Mouse (Mus musculus) stomach, postnatal 0 days (tissue): ENCODE measurements around the gene Gm11011. TPM values are rescaled to one million over a fixed set of nuclear protein-coding genes. Genes with fewer than 3 reads are reported as not detected.

Experiments
- ATAC-seq: fragments of 200-750 bp; cut with Nextera tagmentation; 2 replicates; pipeline ENCODE4 v1.8.0; 2017; ENCODE audit not compliant: low FRiP score, low TSS enrichment
- DNase-seq: peaks from one replicate; pipeline ENCODE4 v3.0.0-alpha.2; 2016; ENCODE audit warnings: low spot score
- H3K27ac ChIP-seq: fragments of 300-500 bp; sonication (generic); replicated peaks from 2 replicates; pipeline ENCODE4 v1.5.1; 2014; ENCODE audit warnings: mild to moderate bottlenecking, control low read depth
- H3K27me3 ChIP-seq: fragments of 300-500 bp; sonication (generic); 2 replicates; pipeline ENCODE4 v1.6.1; 2014; ENCODE audit warnings: low read length; ENCODE audit not compliant: control insufficient read depth, insufficient read depth
- H3K36me3 ChIP-seq: fragments of 300-500 bp; sonication (generic); 2 replicates; pipeline ENCODE4 v1.6.1; 2014; ENCODE audit warnings: low read length, mixed read lengths; ENCODE audit not compliant: control insufficient read depth, insufficient read depth
- H3K4me1 ChIP-seq: fragments of 300-500 bp; sonication (generic); replicated peaks from 2 replicates; pipeline ENCODE4 v1.6.1; 2014; ENCODE audit warnings: antibody characterized with exemption; ENCODE audit not compliant: control insufficient read depth, insufficient read depth
- H3K4me2 ChIP-seq: fragments of 300-500 bp; sonication (generic); replicated peaks from 2 replicates; pipeline ENCODE4 v1.6.1; 2014; ENCODE audit warnings: low read depth, mild to moderate bottlenecking, control low read depth, moderate library complexity
- H3K4me3 ChIP-seq: fragments of 300-500 bp; sonication (generic); 2 replicates; pipeline ENCODE4 v1.5.1; 2014; ENCODE audit warnings: low read depth, low read length, control low read depth
- H3K9ac ChIP-seq: fragments of 300-500 bp; sonication (generic); 2 replicates; pipeline ENCODE4 v1.6.1; 2014; ENCODE audit warnings: mild to moderate bottlenecking, low read length, control low read depth, mixed read lengths
- H3K9me3 ChIP-seq: fragments of 300-500 bp; sonication (generic); 2 replicates; pipeline ENCODE4 v1.6.1; 2016; ENCODE audit warnings: low read length; ENCODE audit not compliant: control insufficient read depth
- CTCF ChIP-seq: IDR thresholded peaks from 2 replicates; pipeline ENCODE4 v1.5.1; 2016; ENCODE audit warnings: antibody characterized with exemption, low read depth, mild to moderate bottlenecking, moderate library complexity
- EP300 ChIP-seq: optimal IDR thresholded peaks from 2 replicates; pipeline ENCODE3; 2016; ENCODE audit warnings: antibody characterized with exemption
- WGBS: fragments of 180-500 bp; shearing (Covaris S2); extraction: QIAGEN DNeasy Blood & Tissue Kit; methylation state at CpG from one replicate; pipeline ENCODE4 v1.1.7; 2014; 5-methylcytosine and 5-hydroxymethylcytosine counted together
- polyA plus RNA-seq: library from polyadenylated mRNA; unstranded; fragments of >200 nt; fragmentation: Nextera tagmentation; extraction: Ambion mirVana; gene quantifications from 2 replicates; pipeline ENCODE4 v1.2.1, GENCODE M21; 2015

Gm11011 gene
- polyA plus RNA-seq, 1 experiment from 2014 or later = not detected

DNA sequence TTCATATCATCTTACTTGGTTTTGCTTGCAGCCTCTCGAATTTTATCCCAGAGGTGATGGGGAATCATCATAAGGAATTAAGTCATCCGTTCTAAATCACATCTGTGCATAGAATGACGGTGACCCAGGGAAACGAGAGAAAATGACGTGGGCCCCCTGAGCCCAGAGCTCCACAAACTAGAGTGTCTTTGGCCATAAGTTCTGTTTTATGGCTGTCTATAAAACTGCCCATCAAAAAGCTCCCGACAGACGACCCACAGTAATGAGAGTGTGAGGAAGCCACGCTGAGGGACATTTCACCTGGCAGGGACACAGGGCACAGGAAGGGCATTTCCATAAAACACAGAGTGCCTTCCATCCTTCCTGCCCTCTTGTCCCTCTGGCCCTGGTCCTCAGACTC is 23.3 kb upstream of the Gm11011 start:
- Histone ChIP-seq H3K9me3 (no peaks in the 10 kb centered on the region), H3K27me3 (no peaks in the 10 kb centered on the region), H3K36me3 (no peaks in the 10 kb centered on the region), H3K9ac (no peak overlapping the region), H3K4me2 (no peak overlapping the region), H3K4me1 (peaks cover 6% of the 10 kb centered on the region; the same call in 1 of the 2 replicates), H3K4me3 (no peak overlapping the region), H3K27ac (no peak overlapping the region)
- no peak for ATAC-seq
- no peak for TF ChIP-seq CTCF
- TF ChIP-seq EP300 = no peak
- DNase-seq = no peak
- 85% methylated on average over 8 of the region's 8 CpGs for WGBS

DNA sequence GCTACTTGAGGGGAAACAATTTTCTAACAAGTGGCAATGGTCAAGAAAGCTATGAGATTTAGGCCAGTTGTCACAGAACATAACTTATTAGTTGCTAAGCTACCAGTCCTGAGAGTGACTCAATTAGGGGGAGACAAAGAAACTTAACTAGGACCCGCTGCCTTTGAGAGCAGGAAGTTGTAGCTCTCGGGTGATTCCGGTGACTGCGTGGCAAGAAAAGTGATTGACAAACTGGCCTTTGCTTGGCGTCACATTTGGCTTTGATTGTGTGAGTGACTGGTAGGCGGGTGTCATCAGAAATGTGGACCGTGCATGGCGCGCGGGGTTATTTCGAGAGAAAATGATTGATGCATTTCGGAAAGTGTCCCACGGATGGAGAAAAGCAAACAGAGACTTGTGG is 22.4 kb upstream of the Gm11011 start:
- 48% methylated on average over 13 of the region's 13 CpGs for WGBS

DNA sequence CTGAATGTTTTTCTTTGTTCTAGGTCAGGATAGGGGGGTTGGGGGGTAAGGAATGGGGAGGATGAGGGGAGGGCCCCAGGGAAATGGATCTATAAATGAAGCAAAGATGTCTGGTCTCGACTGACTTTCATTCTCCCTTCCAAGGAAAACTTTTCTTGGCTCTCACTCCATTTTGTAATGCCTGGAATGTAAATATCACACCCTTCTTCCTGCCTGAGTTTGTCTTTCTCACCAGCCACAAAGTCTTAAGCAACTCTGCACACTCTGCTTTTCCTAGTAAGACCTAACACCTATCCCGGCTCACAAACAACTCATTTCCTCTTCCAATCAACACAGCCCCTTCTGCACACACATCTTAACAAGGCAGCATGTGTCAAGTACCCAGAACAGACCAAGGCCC is 20.2 kb upstream of the Gm11011 start:
- ATAC-seq (peak; percentile 81), DNase-seq (no peak)
- Histone ChIP-seq H3K27ac (peak overlapping the region; percentile 63), H3K4me2 (no peak overlapping the region), H3K27me3 (no peaks in the 10 kb centered on the region), H3K9me3 (no peaks in the 10 kb centered on the region), H3K4me1 (peaks cover 6% of the 10 kb centered on the region; the same call in 1 of the 2 replicates), H3K9ac (no peak overlapping the region), H3K36me3 (no peaks in the 10 kb centered on the region), H3K4me3 (no peak overlapping the region)
- TF ChIP-seq CTCF = no peak
- WGBS = 4% methylated on average over 2 of the region's 2 CpGs

More for the DNA sequence above, 22.4 kb upstream of the Gm11011 start:
- peaks cover 6% of the 10 kb centered on the region; the same call in 1 of the 2 replicates for H3K4me1 ChIP-seq
- H3K27me3 ChIP-seq = no peaks in the 10 kb centered on the region
- no peak for TF ChIP-seq EP300
- TF ChIP-seq CTCF = no peak
- H3K27ac ChIP-seq = no peak overlapping the region
- H3K4me3 ChIP-seq = no peak overlapping the region
- no peak overlapping the region for H3K9ac ChIP-seq
- H3K36me3 ChIP-seq = no peaks in the 10 kb centered on the region
- H3K9me3 ChIP-seq = no peaks in the 10 kb centered on the region
- H3K4me2 ChIP-seq = 0 out of 2 replicates have a peak overlapping the region, but pooled peaks have one; percentile 17
- ATAC-seq (no peak), DNase-seq (no peak)

DNA sequence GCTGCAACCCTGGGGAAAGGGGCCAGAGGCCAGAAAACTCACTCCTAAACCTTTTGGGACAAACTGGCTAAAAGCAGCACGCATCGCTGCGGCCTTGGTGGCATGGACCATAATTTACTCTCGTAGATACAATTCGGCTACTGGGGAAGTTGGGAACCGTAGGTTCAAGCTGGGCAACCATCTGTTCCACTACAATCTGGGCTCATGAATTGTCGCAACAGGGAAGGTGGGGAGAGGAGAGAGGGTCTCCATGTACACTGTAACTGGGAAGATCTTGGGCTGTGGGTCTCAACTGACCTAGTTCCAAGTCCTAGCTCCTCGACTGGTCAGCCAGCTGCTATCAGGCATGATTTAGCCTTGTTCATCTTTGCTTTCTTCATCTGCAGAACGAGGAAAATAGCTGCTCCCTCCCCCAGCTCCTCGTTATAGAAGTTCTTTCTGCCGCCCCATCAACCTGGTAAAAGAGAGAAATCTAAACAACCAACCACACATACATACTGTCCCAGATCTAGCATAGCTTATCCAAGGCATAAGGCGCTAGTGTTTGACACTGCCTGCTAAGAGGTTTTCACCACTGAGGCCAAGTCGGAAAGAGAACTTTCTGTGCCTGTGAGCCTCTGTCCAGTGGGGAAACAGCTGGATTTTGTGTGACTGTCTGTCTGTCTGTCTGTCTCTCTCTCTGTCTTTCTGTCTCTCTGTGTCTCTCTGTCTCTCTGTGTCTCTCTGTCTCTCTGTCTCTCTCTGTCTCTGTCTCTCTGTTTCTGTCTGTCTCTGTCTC is 19.5 kb upstream of the Gm11011 start:
- 67% methylated on average over 13 of the region's 13 CpGs for WGBS
- Histone ChIP-seq H3K27ac (0 out of 2 replicates have a peak overlapping the region, but pooled peaks have one; percentile 13), H3K9me3 (no peaks in the 10 kb centered on the region), H3K9ac (no peak overlapping the region), H3K4me2 (no peak overlapping the region), H3K4me3 (no peak overlapping the region), H3K4me1 (peaks cover 6% of the 10 kb centered on the region; the same call in 1 of the 2 replicates), H3K36me3 (no peaks in the 10 kb centered on the region), H3K27me3 (no peaks in the 10 kb centered on the region)
- DNase-seq (no peak), ATAC-seq (no peak)
- TF ChIP-seq EP300 = no peak
- TF ChIP-seq CTCF = no peak

DNA sequence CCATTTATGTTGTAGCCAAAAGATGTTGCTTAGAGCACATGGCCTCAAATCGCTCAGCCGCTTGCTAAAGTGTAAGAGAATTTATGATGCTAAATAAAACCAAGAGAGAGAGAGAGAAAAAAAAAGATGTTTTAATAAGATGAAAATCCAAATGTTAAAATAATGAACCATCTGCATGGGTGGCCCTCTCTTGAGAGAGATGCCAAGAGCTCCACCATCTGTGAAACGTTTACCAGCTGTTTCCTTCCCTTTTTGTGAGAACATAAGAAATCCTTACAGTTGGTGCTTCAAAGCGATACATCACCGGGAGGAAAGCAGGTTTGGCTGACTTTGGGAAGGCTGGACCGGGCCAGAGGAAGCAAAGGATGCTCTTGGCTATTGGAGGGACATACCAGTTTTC is 12.6 kb upstream of the Gm11011 start:
- TF ChIP-seq EP300 = no peak
- no peak for TF ChIP-seq CTCF

DNA sequence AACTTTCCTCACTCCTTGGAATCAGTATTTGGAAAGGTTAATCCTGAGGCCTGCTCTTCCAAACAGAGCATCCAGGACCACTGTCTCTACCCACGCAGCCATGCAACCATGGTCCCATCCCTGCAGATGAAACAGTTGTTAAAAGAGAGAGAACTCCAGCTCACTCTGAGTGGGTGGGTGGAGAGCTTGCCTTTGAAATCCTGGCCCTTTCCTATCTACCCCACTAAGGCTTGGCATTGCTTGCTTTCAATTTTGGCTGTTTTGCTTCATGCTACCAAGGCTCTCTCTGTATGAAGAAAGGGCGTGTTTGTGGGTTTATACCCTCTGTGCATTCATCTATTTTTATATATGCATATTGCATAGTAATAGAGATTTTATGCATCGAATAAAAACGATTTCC is 12.0 kb upstream of the Gm11011 start:
- 81% methylated on average over 4 of the region's 4 CpGs for WGBS
- no peak for DNase-seq
- no peaks in the 10 kb centered on the region for H3K4me1 ChIP-seq
- no peak overlapping the region for H3K9ac ChIP-seq
- TF ChIP-seq EP300 (no peak), CTCF (no peak)
- no peak overlapping the region for H3K27ac ChIP-seq
- no peaks in the 10 kb centered on the region for H3K27me3 ChIP-seq
- no peaks in the 10 kb centered on the region for H3K36me3 ChIP-seq
- ATAC-seq = no peak
- H3K4me2 ChIP-seq = no peak overlapping the region
- H3K9me3 ChIP-seq = no peaks in the 10 kb centered on the region
- no peak overlapping the region for H3K4me3 ChIP-seq

More for the DNA sequence above, 12.6 kb upstream of the Gm11011 start:
- Histone ChIP-seq H3K4me1 (no peaks in the 10 kb centered on the region), H3K9ac (no peak overlapping the region), H3K4me2 (no peak overlapping the region), H3K9me3 (no peaks in the 10 kb centered on the region), H3K27ac (no peak overlapping the region), H3K4me3 (no peak overlapping the region), H3K27me3 (no peaks in the 10 kb centered on the region), H3K36me3 (no peaks in the 10 kb centered on the region)
- no peak for ATAC-seq
- 48% methylated on average over 6 of the region's 6 CpGs for WGBS
- DNase-seq = no peak
